Mouse (Mus musculus): ENCODE data around the gene Bola2.
"Not testable (repeated sequence)": the region's sequence is repeated elsewhere in the genome, so short reads cannot be mapped to it uniquely, and the experiment has no call there.

Gene Bola2

GRCm38 (mm10) chr7:126695210-126695611 lies at the start of gene Bola2:
TSS of gene Bola2 (plus strand) at chr7:126695401.
- DNase-seq, result peak; percentile 79

DNA sequence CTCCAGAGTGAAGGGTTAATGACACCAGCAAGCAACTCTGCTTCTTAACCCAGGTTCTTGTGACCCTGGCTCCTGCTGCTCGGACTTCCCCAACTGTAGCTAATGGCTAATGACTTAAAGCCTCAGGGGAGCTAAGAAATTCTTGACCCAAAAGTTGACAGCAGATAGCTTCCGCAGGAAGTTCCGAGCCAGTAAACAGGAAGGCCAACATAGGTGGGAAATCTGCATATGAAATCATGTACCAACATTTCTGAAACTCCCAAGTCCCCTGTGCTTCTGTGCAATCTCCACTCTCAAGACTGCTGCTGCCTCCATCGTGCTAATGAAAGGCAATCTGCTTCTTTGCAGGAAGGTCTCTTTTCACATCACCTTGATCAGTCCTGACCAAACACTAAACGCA lies 49.5 kb upstream of the Bola2 start:
- no peak for DNase-seq

GRCm38 (mm10) chr7:126648486-126648885 lies 46.7 kb upstream of the Bola2 start:
- DNase-seq, result peak; percentile 11

DNA sequence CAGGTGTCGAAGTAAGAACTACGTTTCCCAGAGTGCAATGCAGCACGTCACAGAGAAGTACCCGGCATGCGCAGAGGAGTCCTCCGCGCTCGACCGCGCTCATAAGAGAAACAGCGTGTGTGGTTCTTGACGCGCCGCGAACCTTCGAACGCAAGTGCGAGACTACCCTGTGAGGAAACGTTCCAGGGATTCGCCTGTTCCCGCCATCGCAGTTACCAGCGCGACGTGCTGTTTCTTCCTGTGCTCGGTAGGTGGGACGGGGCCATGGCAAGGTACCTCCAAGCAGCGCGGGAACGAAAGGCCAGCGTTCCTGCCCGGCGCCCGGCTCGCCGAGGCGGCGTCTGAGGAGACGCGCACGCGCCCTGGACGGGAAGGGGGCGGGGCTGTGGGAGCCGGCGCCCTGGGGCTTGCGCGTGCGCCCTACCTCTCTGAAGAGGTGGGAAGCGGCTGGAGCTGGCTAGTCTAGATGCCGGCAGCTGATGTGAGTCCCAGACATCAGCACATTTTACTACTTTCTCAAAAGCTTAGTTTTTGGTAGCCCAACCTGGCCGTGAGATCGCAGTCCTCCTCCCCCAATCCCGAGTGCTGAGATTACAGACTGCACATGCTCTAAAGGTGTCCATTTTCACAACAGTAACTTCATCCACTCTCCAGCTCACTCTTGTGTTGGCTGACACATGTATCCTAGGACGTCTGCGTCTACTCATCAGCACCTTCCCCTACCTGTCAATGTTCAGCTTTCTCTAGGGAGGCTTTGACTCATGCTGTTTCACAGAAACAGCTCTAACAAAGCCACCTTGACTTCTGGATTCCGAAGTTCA lies 45.8 kb upstream of the Bola2 start, which contains the start of gene Sgf29:
Sgf29 (plus strand) TSS at position 79 of the 821 bp plus-strand sequence.
- DNase-seq, result peak; percentile 94

DNA sequence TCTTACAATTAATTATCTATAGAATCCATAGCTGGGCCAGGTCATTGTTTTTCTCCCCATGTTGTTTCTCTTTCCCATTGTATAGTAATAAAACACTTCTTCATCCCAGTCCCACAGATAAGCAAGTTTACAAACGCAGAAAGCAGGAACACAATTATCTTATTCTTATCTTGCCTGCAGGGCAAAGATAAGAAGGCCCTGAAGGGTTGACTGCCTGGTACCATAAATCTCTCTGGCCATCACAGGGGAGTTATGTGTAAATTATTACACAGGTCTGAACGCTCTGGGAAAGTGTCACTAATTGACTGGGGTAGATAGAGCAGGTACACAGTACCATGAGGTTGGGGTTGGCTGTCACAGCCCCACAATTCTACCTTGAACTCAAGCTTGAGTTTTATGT lies 44.3 kb upstream of the Bola2 start:
- DNase-seq, result no peak

- DNase-seq, result no peak
Observed at GRCm38 (mm10) chr7:126653991-126654390, 41.2 kb upstream of the Bola2 start.

DNA sequence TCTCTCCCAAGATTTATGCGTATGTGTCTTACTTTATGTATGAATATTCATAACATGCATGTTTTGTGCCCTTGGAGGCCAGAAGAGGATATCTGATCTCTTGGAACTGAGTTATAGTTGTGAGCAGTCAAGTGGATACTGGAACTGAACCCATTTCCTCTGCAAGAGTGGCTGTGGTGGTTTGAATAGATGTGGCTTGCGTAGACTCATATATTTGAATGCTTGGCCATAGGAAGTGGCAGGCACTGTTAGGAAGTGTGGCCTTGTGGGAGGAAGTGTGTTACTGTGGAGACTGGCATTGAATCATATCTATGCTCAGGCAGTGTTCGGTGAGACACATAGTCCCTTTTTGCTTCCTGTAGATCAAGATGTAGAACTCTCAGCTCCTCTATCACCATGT lies 39.5 kb upstream of the Bola2 start:
- peak; percentile 23 for DNase-seq

GRCm38 (mm10) chr7:126657522-126657921 lies 37.7 kb upstream of the Bola2 start:
- DNase-seq, result no peak

- no peak for DNase-seq
Observed at GRCm38 (mm10) chr7:126659771-126660170, 35.4 kb upstream of the Bola2 start.

GRCm38 (mm10) chr7:126663646-126664045 lies 31.6 kb upstream of the Bola2 start:
- no peak for DNase-seq

DNA sequence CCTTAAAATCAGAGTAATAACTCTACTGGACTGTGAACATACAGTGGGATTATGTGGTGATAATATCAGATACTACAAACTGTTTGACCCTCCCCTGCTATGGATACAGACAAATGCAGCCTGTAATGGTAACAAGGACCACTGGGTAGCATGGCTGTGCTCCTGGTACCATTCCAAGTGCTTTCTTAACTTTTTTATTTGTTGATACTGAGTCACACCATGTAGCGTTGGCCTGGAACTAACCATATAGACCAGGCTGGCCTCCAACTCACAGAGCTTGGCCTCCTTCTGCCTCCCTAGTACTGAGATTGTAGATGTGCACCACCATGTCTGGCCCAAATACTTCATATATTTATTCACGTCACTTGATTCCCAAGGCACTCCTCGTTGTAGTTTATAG lies 29.9 kb upstream of the Bola2 start:
- no peak for DNase-seq

DNA sequence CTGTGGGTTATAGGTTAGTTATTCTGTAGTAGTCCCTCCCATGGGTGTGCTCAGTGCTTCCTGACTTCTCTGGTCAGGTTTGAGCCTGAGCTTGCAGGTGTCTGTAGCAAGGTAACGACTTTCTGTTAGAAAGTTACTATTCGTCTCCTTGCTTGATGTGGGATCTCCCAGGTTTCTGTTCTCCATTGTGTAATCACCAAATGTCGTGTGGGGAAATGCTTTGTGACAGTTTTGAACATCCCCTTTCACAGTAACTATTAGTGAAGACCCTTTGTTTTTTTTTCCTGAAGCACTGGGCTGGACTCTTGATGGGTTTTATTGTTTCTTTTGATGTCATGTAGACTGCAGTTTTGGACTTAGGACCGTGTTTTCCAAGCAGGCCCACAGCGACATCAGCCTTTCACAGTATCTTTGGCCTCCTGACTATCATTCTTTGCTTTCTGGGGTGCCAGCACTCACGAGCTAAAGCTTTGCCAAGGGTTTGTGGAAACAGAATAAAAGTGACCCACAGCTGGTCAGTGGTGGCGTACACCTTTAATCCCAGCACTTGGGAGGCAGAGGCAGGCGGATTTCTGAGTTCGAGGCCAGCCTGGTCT lies 27.6 kb upstream of the Bola2 start:
- DNase-seq, result no peak

DNA sequence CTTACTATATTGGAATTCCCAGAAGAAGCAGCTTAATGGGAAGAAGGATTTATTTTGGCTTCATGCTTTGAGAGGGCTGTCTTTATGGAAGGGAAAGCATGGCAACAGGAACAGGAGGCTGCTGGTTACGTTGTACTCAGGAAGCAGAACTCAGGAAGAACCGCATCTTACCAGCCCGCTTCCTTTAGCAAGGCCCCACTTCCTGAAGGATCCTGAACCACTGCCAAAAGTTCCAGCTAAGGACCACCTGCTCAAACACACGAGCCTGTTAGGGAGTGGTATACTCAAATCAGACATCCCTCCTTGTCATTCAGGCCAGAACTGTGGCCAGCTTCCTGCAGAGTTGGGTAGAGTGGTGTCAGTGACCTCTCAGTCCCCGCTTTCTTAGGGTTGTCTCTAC lies 26.7 kb upstream of the Bola2 start:
- no peak for DNase-seq

GRCm38 (mm10) chr7:126670152-126670551 lies 25.0 kb upstream of the Bola2 start:
- no peak for DNase-seq

GRCm38 (mm10) chr7:126672111-126672510 lies 23.1 kb upstream of the Bola2 start:
- DNase-seq, result no peak

DNA sequence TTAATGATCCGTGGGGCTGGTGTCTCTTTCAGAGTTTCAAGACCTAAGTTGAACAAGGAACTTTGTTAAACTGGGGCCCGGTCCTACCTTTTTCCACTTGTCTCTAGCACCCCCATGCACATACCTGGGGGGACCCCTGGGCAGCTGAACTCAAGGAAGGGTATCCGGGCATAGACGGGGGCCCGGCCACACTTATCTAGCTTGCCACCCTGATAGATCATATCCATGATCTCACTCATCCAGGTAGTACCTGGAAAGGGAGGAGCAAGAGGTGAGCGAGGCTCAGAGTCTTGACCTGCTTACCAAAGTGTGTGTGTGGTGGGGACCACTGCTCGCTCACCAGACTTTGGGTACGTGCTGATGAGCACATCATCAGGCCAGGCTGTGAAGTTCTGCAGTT lies 20.1 kb upstream of the Bola2 start:
- no peak for DNase-seq

GRCm38 (mm10) chr7:126676207-126676606 lies 19.0 kb upstream of the Bola2 start, which contains the start of gene Sult1a1:
TSS of gene Sult1a1 (minus strand) at chr7:126676432.
- DNase-seq, result no peak

- no peak for DNase-seq
Observed at GRCm38 (mm10) chr7:126676631-126677220, 18.5 kb upstream of the Bola2 start.

DNA sequence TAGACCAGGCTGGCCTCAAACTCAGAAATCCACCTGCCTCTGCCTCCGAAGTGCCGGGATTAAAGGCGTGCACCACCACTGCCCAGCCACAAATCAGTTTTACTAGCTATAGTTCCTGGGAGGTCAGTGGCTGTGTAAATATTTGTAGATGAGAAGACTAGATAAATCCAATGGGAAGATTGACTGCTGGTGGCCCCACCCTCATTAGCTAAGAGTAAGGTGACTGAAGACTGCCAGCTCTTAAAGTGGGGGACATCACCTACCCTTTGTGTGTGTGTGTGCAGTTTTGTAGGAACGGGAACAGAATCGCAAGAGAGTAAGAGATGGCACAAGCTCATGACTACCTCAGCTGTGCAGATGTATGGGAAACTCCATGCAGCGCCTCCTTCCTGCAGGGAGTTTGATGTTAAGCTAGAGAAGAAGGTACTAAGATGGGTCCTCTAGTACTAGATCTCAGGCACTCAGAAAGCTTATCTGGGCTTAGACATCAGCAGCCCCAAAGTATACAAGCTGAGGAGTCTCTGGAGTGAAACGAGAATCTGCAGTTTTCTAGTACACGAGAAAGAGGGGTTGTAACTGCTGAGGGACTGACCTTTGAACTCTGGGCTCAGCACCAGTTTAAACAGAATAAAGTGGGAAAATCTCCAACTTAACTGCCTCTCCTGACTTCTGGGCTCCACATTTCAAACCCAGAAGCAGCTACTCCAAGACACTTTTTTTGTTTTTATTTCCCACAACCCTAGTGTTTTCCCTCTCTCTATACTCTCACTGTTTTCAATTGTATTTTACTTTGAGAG lies 16.5 kb upstream of the Bola2 start:
- DNase-seq, result no peak

DNA sequence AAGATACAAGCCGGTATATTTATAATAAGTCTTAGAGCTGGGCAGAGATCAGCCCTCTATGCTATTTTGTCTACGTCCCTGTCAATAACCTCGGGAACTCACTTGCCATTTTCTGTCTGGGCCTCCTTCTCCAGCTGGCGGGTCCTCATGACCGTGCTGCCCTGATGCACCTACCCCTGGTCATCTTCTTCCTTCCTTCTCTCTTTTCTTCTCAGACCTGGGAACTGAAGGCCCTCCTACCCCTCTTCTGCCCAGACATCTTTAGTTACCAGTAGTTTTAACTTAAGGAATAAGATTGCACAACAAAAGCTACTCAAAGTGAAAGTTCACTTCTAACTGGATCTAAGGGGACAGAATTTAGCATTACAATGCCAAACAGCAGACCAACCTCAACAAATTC lies 15.5 kb upstream of the Bola2 start:
- DNase-seq, result no peak

- DNase-seq, result no peak
Observed at GRCm38 (mm10) chr7:126681221-126681620, 14.0 kb upstream of the Bola2 start.

DNA sequence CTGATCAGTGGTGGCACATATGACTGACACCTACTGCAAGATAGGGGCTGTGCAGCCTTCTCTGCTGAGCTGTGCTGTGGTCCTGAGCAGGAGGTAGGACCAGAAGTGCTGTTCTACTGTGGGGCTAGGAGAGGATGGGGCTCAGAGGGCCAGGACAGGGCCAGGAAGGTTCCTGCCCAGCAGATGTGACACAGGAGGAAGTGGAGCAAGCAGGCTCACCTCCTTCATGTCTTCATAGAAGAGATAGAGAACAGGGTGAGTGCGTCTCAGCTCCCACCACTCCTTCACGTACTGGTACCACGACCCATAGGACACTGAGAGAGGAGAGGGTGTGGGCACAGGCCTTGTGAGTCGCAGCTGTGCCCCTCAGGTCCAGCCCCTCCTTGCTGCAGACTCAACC lies 7.0 kb upstream of the Bola2 start:
- not testable (repeated sequence) for DNase-seq

DNA sequence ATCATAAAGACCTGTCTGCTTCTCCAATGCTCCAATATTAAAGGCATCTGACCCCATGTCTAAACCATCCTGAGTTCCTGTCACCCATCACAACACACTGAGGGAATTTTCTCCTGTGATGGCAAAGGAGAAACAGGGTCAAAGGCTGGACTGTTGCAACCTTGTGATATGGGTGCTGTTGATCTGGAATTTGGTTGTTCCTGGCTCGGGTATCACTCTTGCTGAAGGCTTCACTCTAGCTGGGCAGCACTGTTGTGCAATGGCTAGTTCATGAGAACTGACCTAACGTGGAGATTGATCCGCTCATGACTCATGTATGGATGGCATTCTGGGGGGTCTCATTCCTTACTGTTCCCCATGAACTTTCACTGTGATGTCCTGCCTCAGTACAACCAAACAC lies 6.2 kb upstream of the Bola2 start:
- no peak for DNase-seq
